Mouse (Mus musculus): Measurements from ENCODE around the gene Rcbtb2. TPM values are rescaled to one million over a fixed set of nuclear protein-coding genes. Genes with fewer than 3 reads are reported as not detected.

Rcbtb2 gene
- polyA plus RNA-seq, 1 experiment: 32.3 TPM

DNA sequence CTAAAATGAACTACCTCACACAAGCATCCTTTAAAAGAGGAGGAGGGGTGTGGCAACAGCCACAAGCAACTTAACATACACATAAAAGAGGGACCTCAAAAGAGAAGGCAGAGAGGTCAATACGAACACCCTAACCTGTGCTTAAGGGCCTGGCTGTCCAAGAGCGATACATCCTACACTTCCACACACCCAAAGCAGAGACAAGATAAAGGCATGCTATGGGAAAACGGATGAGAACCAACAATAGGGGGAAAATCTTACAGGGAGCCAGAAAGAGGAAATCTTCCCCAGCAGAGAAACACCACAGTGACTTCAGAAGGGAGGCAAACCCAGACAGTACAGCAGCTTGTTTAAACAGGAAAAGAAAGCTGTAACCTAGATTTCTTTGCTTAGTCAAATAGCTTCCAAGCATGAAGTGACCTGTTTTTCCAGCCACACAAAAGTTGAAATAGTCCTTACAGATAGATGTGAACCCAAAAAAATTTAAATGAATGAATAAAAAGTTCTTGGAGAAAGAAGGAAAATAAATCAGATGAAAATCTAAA is 132.7 kb downstream of the Rcbtb2 start:
- peaks cover 13% of the 10 kb centered on the region for H3K4me1 ChIP-seq (ENCODE audit: control insufficient read depth, insufficient read depth, low read length)
- no peak for DNase-seq
- H3K4me3 ChIP-seq (ENCODE audit: insufficient read depth, low read depth, low read length): no peak overlapping the region
- TF ChIP-seq POLR2A (IDR thresholded peaks at IDR 0.05; ENCODE audit: low read depth, low read length) (no peak), CTCF (conservative IDR thresholded peaks at IDR 0.05; ENCODE audit: insufficient read depth, insufficient read length, low read depth, low read length) (no peak)
- no peaks in the 10 kb centered on the region for H3K36me3 ChIP-seq (ENCODE audit: control insufficient read depth, insufficient read depth, low read length)
- no peaks in the 10 kb centered on the region for H3K27me3 ChIP-seq (replicated peaks; ENCODE audit: control insufficient read depth, insufficient read depth, low read length)
- no peak overlapping the region for H3K27ac ChIP-seq (ENCODE audit: insufficient read depth, low read depth, low read length)
- 73% methylated on average over 3 of the region's 3 CpGs for WGBS

DNA sequence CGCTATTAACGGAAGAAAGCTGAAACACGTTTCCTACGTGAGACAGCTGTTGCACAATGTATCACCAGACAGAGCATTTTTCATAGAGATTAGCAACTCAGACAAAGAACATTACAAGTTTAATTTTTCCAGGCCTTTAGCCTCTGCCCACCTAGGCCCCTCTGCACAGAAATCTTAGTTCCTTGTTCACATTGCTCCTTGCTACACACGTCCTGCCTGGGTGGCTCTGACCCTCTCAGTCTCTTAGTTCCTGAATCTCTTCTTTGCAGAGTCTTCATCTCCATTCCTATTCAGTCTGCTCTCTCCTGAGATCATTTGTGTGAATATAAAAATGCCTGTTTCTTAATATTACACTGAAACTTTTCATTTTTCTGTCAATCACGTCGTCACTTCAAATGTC is 134.5 kb downstream of the Rcbtb2 start:
- TF ChIP-seq CTCF (conservative IDR thresholded peaks at IDR 0.05; ENCODE audit: insufficient read depth, insufficient read length, low read depth, low read length) (no peak), POLR2A (IDR thresholded peaks at IDR 0.05; ENCODE audit: low read depth, low read length) (no peak)
- Histone ChIP-seq H3K4me3 (ENCODE audit: insufficient read depth, low read depth, low read length) (no peak overlapping the region), H3K27me3 (replicated peaks; ENCODE audit: control insufficient read depth, insufficient read depth, low read length) (no peaks in the 10 kb centered on the region), H3K36me3 (ENCODE audit: control insufficient read depth, insufficient read depth, low read length) (no peaks in the 10 kb centered on the region), H3K4me1 (ENCODE audit: control insufficient read depth, insufficient read depth, low read length) (peaks cover 8% of the 10 kb centered on the region), H3K27ac (ENCODE audit: insufficient read depth, low read depth, low read length) (no peak overlapping the region)
- 73% methylated on average over 7 of the region's 7 CpGs for WGBS
- DNase-seq: no peak

Other genes starting within 250 kb of the Rcbtb2 start
- gene Cysltr2, start 73.9 kb upstream of the Rcbtb2 start, polyA plus RNA-seq (2012; rRNA removed): 2.6 and 3.8 TPM in 2 replicates
- 2.9 and 3.1 TPM in 2 replicates for gene Lpar6, start 114.9 kb downstream of the Rcbtb2 start, polyA plus RNA-seq (2012; rRNA removed)
- gene Rb1, start 202.8 kb downstream of the Rcbtb2 start, polyA plus RNA-seq (2012; rRNA removed): 6.8 and 8.3 TPM in 2 replicates